Mouse (Mus musculus) G1E (cell line): ENCODE data around the gene Litaf. TPM values are rescaled to one million over a fixed set of nuclear protein-coding genes. Genes with fewer than 3 reads are reported as not detected.

Source experiments
- ATAC-seq: 2 replicates; pipeline ENCODE4 v1.8.0; 2016; ENCODE audit warnings: mild to moderate bottlenecking; ENCODE audit not compliant: insufficient number of reproducible peaks, poor library complexity, low FRiP score, severe bottlenecking; ENCODE audit errors: extremely low read depth
- DNase-seq: peaks from one replicate; pipeline ENCODE4 v3.0.0; 2012; ENCODE audit warnings: low spot score
- H3K27me3 ChIP-seq: 2 replicates; pipeline ENCODE4 v1.6.1; 2012; ENCODE audit warnings: mild to moderate bottlenecking, low read length, inconsistent platforms; ENCODE audit not compliant: insufficient read depth
- H3K36me3 ChIP-seq: replicated peaks from 2 replicates; pipeline ENCODE3; 2012; ENCODE audit warnings: mild to moderate bottlenecking, inconsistent platforms
- H3K4me1 ChIP-seq: 2 replicates; pipeline ENCODE4 v1.6.1; 2012; ENCODE audit warnings: low read depth, low read length, inconsistent platforms, mixed read lengths; ENCODE audit not compliant: insufficient read depth
- H3K4me3 ChIP-seq: 2 replicates; pipeline ENCODE4 v1.5.1; 2012; ENCODE audit warnings: low read depth, mild to moderate bottlenecking, inconsistent platforms, low read length, moderate library complexity, mixed read lengths
- H3K9me3 ChIP-seq: replicated peaks from 2 replicates; pipeline ENCODE4 v1.6.1; 2012; ENCODE audit warnings: inconsistent platforms
- CTCF ChIP-seq: IDR thresholded peaks from 2 replicates; pipeline ENCODE4 v1.5.1; 2012; ENCODE audit warnings: low read depth, low read length, inconsistent platforms, mixed read lengths
- GATA1 ChIP-seq: IDR thresholded peaks from 2 replicates; pipeline ENCODE4 v1.6.1; 2012; ENCODE audit warnings: borderline replicate concordance, low read length, inconsistent platforms, mixed read lengths
- GATA2 ChIP-seq: IDR thresholded peaks from 2 replicates; pipeline ENCODE4 v1.6.1; 2012; ENCODE audit warnings: low read depth, low read length, inconsistent platforms, borderline replicate concordance
- POLR2AphosphoS5 ChIP-seq: IDR thresholded peaks from 2 replicates; pipeline ENCODE4 v1.6.1; 2012; ENCODE audit warnings: low read depth, low read length, inconsistent platforms; ENCODE audit not compliant: insufficient replicate concordance
- TAL1 ChIP-seq: conservative IDR thresholded peaks from 2 replicates; pipeline ENCODE4 v1.6.1; 2012; ENCODE audit warnings: low read depth, low read length, inconsistent platforms, mixed read lengths
- polyA plus RNA-seq: library from polyadenylated mRNA; stranded (reverse); fragments of >175 nt; gene quantifications from 2 replicates; pipeline ENCODE4 v1.2.3, GENCODE M21; 2012
- total RNA-seq, 2 experiments: library from RNA; stranded (forward) in 1 of 2; stranded (reverse) in 1 of 2; fragments of 200-1000 nt in 1 of 2; fragments of >200 nt in 1 of 2; fragmentation: Nextera tagmentation in 1 of 2; gene quantifications; 2 replicates each; pipeline ENCODE4 v1.2.3; 2014 to 2017

Gene Litaf
- total and polyA plus RNA-seq, 3 experiments = 0.13 to 0.87 TPM; not detected in 1

DNA sequence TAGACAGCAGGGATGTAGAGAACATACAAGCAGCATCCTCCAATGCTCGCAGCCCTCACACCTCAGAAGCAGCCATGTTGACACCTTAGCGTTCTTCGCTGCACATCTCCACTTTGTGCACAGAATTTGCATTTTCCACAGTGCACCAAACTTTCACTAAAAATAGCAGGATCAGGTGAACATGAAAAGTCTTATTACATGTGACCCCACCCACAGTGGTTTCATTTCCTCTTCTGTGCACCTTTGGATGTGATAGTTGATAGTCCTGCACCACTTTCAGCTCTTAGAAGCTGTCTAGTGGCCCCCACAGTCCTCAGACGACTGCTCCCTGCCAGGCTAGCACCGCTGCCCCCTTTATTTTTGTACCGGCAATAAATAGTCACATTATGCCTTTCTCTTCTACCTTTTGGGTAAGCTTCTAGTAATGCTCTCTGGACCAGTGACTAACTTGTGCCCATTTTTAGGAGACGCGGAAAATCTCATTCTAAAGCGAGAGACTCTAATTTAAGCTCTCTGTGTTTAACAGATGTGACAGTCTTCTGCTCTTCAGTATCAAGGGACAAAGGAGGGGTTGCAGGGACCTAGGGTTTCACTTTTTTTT is 11.7 kb upstream of the Litaf start:
- peaks cover 97% of the 10 kb centered on the region for H3K36me3 ChIP-seq
- no peak overlapping the region for H3K4me3 ChIP-seq
- no peak for ATAC-seq
- DNase-seq = no peak
- no peaks in the 10 kb centered on the region for H3K27me3 ChIP-seq
- TF ChIP-seq CTCF (no peak), TAL1 (no peak), GATA1 (no peak), POLR2AphosphoS5 (no peak), GATA2 (no peak)
- no peaks in the 10 kb centered on the region for H3K9me3 ChIP-seq
- H3K4me1 ChIP-seq = peaks cover 2% of the 10 kb centered on the region; the same call in 1 of the 2 replicates

DNA sequence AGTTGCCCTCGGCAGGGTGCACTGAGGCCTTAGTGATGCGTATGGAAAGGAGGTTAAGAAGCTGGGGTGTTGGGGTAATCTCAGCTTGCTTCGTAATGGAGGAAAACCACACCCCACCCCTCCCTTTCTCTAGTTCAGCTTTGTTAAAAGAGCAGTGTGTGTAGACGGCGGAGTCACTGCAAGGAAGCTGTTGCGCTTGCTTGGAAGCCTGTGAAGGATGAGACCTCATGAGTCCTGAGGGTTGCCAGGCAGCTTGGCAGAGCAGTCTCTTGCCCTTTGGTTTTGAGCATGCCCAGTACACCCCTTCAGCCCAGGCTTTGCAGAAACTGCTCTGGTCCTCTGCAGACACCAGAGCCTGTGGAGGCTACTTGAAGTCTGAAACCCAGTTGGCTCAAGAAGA is 7.1 kb upstream of the Litaf start:
- TF ChIP-seq CTCF (no peak), TAL1 (no peak), GATA2 (no peak), POLR2AphosphoS5 (no peak), GATA1 (no peak)
- no peak for DNase-seq
- Histone ChIP-seq H3K4me3 (no peak overlapping the region), H3K27me3 (peaks cover 15% of the 10 kb centered on the region), H3K9me3 (no peaks in the 10 kb centered on the region), H3K4me1 (no peaks in the 10 kb centered on the region), H3K36me3 (peaks cover 57% of the 10 kb centered on the region)
- no peak for ATAC-seq

DNA sequence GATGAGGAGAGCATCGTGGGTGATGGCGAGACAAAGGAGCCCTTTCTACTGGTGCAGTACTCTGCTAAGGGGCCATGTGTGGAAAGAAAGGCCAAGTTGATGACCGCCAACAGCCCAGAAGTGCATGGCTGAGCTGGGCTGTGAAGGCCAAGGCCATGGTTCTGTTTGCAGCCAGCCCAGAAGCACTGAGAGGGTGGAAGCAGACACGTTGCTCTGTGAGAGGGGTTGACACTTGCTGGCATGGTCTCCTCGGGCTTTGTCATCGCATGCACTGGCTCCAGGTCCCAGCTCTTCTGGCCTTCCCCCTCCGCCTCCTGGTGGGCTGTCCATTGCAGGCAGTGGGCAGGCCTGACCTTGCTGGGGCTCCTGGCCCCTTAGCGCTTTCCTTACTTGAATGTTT is 6.5 kb upstream of the Litaf start:
- H3K9me3 ChIP-seq = no peaks in the 10 kb centered on the region
- H3K4me1 ChIP-seq = no peaks in the 10 kb centered on the region
- H3K4me3 ChIP-seq = no peak overlapping the region
- no peak for TF ChIP-seq GATA1
- peaks cover 21% of the 10 kb centered on the region for H3K27me3 ChIP-seq
- no peak for DNase-seq
- no peak for ATAC-seq
- peaks cover 51% of the 10 kb centered on the region for H3K36me3 ChIP-seq

DNA sequence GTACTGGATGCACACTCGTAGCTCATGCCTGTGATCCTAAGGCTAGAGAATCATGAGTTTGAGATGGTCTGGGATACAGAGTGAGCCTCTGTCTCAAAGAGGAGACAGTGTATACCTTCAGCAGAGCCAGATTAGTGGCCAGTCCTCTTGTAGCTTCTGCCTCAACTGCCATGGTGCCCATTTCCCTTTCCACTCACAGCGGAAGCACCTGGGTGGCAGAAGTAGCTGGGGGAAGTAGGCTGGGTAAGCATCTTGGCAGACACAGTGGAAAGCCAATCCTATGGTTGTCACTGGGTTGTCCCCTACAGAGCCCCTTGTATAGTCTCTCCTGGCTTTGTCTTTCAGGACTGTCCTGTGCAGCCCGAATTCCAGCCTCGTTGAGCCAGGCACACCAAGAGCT is 5.9 kb upstream of the Litaf start:
- Histone ChIP-seq H3K4me3 (no peak overlapping the region), H3K9me3 (no peaks in the 10 kb centered on the region), H3K4me1 (peaks cover 1% of the 10 kb centered on the region), H3K27me3 (peaks cover 25% of the 10 kb centered on the region), H3K36me3 (peaks cover 46% of the 10 kb centered on the region)
- ATAC-seq = no peak
- TF ChIP-seq POLR2AphosphoS5 = no peak
- no peak for TF ChIP-seq CTCF
- no peak for TF ChIP-seq GATA1
- no peak for DNase-seq

DNA sequence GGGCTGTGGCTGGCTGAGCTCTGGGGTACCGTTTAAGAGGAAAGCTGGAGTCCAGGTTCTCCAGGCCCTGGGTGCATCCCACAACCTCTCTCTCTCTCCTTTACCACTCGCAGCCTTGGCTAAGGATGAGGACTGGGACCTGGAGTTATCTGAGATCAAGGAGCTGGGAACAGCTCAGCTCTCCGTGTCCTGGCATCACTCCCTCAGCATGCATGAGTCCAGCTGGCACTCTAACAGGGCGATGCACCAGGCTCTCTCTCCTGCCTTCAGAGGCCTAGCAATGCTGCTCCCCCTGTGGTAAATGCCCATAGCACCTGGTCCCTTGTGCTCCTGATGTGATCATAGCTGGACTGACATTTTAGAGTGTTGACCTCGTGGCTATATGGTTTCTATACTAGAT is 5.2 kb upstream of the Litaf start:
- Histone ChIP-seq H3K4me1 (peaks cover 8% of the 10 kb centered on the region), H3K36me3 (peaks cover 39% of the 10 kb centered on the region), H3K4me3 (no peak overlapping the region), H3K27me3 (peaks cover 32% of the 10 kb centered on the region), H3K9me3 (no peaks in the 10 kb centered on the region)
- ATAC-seq = no peak
- TF ChIP-seq GATA2 = no peak
- TF ChIP-seq POLR2AphosphoS5 = no peak
- TF ChIP-seq TAL1 = no peak
- no peak for TF ChIP-seq GATA1
- TF ChIP-seq CTCF = no peak
- DNase-seq = no peak

DNA sequence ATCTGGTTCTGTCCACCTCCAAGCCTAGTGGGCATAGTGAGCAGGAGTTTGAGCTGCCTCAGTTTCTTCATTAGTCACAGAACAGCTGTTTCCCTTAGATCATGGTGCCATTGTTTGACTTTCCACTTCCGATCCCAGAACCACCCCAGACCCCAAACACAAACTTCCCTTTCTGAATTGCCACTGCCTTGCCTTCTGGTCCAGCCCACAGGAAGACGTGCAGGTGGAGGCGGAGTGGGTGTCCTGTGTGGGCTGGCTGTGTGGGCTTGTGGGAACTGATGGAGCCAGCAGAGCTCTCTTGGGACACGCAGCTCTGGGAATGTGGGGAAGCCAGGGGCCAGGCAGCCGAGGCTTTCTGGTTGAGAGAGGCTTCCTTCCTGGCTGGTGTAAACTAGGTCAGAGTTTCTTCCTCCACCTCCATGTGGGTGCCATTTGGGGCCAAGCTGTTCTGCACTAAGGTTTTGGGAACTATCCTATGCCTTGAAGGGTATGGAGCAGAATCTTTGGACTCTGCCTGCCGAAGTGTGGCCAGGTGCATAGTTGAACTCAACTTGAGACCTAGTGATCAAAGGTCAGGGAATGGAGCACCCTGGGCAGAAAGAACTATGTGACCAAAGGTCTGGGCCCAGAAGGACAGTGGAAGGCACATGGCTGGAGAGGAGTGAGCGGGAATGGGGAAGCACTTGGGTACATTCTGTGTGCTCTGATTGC is 3.9 kb upstream of the Litaf start:
- peaks cover 26% of the 10 kb centered on the region for H3K36me3 ChIP-seq
- H3K9me3 ChIP-seq = no peaks in the 10 kb centered on the region
- TF ChIP-seq GATA1 (no peak), GATA2 (no peak), CTCF (no peak), TAL1 (no peak), POLR2AphosphoS5 (no peak)
- peaks cover 41% of the 10 kb centered on the region for H3K27me3 ChIP-seq
- H3K4me3 ChIP-seq = no peak overlapping the region
- peaks cover 15% of the 10 kb centered on the region for H3K4me1 ChIP-seq
- ATAC-seq = no peak
- DNase-seq = no peak
